Mouse (Mus musculus): ENCODE measurements around the gene Ush1c. TPM values are rescaled to one million over a fixed set of nuclear protein-coding genes. Genes with fewer than 3 reads are reported as not detected.

The Ush1c gene
- polyA plus RNA-seq, 1 experiment, result not detected

DNA sequence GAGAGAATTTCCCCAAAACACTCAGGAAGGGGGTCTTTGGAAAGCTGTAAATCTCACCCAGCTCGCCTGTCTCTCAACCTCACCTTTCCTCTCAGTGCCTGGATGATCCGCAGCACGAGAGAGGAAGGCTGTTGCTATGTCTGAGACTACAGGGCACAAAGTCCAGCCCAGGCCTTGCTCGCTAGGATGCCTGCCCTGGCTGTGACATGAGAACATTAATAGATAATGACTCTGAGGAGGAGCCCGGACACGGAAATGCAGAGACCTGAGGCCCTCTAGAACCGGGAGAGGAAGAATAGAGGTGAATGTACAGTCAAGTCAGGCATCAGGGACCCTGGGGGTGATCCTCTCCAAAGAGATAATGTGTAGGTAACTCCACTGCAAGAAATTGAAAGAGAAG, 1.1 kb downstream of the Ush1c start:
- Histone ChIP-seq H3K27me3 (ENCODE audit: control insufficient read depth, insufficient read depth, low read length) (no peaks in the 10 kb centered on the region), H3K27ac (ENCODE audit: insufficient read depth, low read length) (no peak overlapping the region), H3K36me3 (ENCODE audit: control insufficient read depth, insufficient read depth, low read length) (no peaks in the 10 kb centered on the region), H3K4me3 (ENCODE audit: extremely low read depth, insufficient read depth, insufficient read length) (no peak overlapping the region), H3K4me1 (ENCODE audit: control insufficient read depth, insufficient read depth, insufficient read length) (no peaks in the 10 kb centered on the region)
- TF ChIP-seq CTCF (IDR thresholded peaks at IDR 0.05; ENCODE audit: extremely low read depth, insufficient read depth, insufficient read length, insufficient replicate concordance) (no peak), POLR2A (IDR thresholded peaks at IDR 0.05; ENCODE audit: low read depth, low read length) (no peak)
- no peak for DNase-seq (ENCODE audit: low read depth in 1 of 2, low spot score in 2 of 2)
- 86% methylated on average over 7 of the region's 7 CpGs for WGBS

GRCm38 (mm10) chr7:46236363-46236762, 1.9 kb downstream of the Ush1c start:
- Histone ChIP-seq H3K4me1 (ENCODE audit: control insufficient read depth, insufficient read depth, insufficient read length) (no peaks in the 10 kb centered on the region), H3K4me3 (ENCODE audit: extremely low read depth, insufficient read depth, insufficient read length) (no peak overlapping the region), H3K36me3 (ENCODE audit: control insufficient read depth, insufficient read depth, low read length) (no peaks in the 10 kb centered on the region), H3K27ac (ENCODE audit: insufficient read depth, low read length) (no peak overlapping the region), H3K27me3 (ENCODE audit: control insufficient read depth, insufficient read depth, low read length) (no peaks in the 10 kb centered on the region)
- TF ChIP-seq CTCF (IDR thresholded peaks at IDR 0.05; ENCODE audit: extremely low read depth, insufficient read depth, insufficient read length, insufficient replicate concordance) (no peak), POLR2A (IDR thresholded peaks at IDR 0.05; ENCODE audit: low read depth, low read length) (no peak)
- no peak for DNase-seq (ENCODE audit: low read depth in 1 of 2, low spot score in 2 of 2)
- WGBS, result 87% methylated on average over 15 of the region's 15 CpGs

DNA sequence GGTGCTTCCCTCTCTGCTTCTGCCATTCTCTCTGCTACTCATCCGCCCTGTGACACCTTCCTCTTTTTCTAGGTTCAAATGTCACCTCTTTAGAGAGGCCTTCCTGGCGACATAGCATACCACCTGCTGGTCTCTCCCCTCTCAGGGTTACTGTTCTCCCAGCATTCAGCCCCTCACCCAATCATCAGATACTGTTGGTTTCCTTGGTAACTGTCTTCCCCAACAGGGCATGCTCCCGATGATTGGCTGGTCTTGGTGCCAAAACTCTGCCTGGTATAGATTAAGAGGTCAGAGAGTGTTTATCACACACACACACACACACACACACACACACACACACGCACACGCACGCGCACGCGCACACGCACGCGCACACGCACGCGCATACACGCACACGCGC, 2.4 kb downstream of the Ush1c start:
- Histone ChIP-seq H3K36me3 (ENCODE audit: control insufficient read depth, insufficient read depth, low read length) (no peaks in the 10 kb centered on the region), H3K4me3 (ENCODE audit: extremely low read depth, insufficient read depth, insufficient read length) (no peak overlapping the region), H3K27ac (ENCODE audit: insufficient read depth, low read length) (no peak overlapping the region), H3K27me3 (ENCODE audit: control insufficient read depth, insufficient read depth, low read length) (no peaks in the 10 kb centered on the region), H3K4me1 (ENCODE audit: control insufficient read depth, insufficient read depth, insufficient read length) (no peaks in the 10 kb centered on the region)
- 75% methylated on average over 18 of the region's 18 CpGs for WGBS
- TF ChIP-seq POLR2A (IDR thresholded peaks at IDR 0.05; ENCODE audit: low read depth, low read length), result no peak
- no peak for TF ChIP-seq CTCF (IDR thresholded peaks at IDR 0.05; ENCODE audit: extremely low read depth, insufficient read depth, insufficient read length, insufficient replicate concordance)
- DNase-seq (ENCODE audit: low read depth in 1 of 2, low spot score in 2 of 2), result no peak

DNA sequence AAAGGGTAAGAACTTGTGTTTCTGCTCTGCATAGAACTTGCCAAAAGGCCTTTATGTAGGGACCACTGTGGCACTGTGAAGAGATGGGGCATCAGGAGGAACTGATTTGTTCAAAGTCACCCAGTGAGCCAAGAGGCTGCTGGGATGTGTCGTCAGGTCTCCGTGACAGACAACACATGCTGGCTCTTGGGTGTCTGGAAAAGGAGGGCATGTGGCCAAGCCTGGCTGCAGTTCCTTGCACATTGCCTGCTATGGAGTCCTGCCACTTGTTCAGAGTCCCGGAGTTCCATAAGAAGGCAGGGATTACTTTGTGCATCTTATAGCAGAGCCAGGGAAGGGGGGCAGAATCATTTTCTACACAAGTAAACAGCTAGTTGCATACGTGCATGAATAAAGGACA, 11.4 kb downstream of the Ush1c start:
- H3K36me3 ChIP-seq (ENCODE audit: control insufficient read depth, insufficient read depth, low read length), result no peaks in the 10 kb centered on the region

GRCm38 (mm10) chr7:46226253-46226652, 12.1 kb downstream of the Ush1c start:
- no peak overlapping the region for H3K27ac ChIP-seq (ENCODE audit: insufficient read depth, low read length)
- TF ChIP-seq POLR2A (IDR thresholded peaks at IDR 0.05; ENCODE audit: low read depth, low read length) (no peak), CTCF (IDR thresholded peaks at IDR 0.05; ENCODE audit: extremely low read depth, insufficient read depth, insufficient read length, insufficient replicate concordance) (peak; percentile 75; the same call in 1 of the 2 replicates)
- H3K36me3 ChIP-seq (ENCODE audit: control insufficient read depth, insufficient read depth, low read length), result no peaks in the 10 kb centered on the region
- H3K4me1 ChIP-seq (ENCODE audit: control insufficient read depth, insufficient read depth, insufficient read length), result no peaks in the 10 kb centered on the region
- H3K4me3 ChIP-seq (ENCODE audit: extremely low read depth, insufficient read depth, insufficient read length), result no peak overlapping the region
- 25% methylated on average over 7 of the region's 7 CpGs for WGBS
- H3K27me3 ChIP-seq (ENCODE audit: control insufficient read depth, insufficient read depth, low read length), result no peaks in the 10 kb centered on the region
- DNase-seq (ENCODE audit: low read depth in 1 of 2, low spot score in 2 of 2), result peak in 1 of 2 experiments; percentile 29

More for the DNA sequence above, 11.4 kb downstream of the Ush1c start:
- 80% methylated on average over 4 of the region's 4 CpGs for whole genome bisulfite sequencing
- no peaks in the 10 kb centered on the region for H3K4me1 ChIP-seq (ENCODE audit: control insufficient read depth, insufficient read depth, insufficient read length)
- TF ChIP-seq POLR2A (IDR thresholded peaks at IDR 0.05; ENCODE audit: low read depth, low read length) (no peak), CTCF (IDR thresholded peaks at IDR 0.05; ENCODE audit: extremely low read depth, insufficient read depth, insufficient read length, insufficient replicate concordance) (no peak)
- H3K27ac ChIP-seq (ENCODE audit: insufficient read depth, low read length), result no peak overlapping the region
- DNase-seq (ENCODE audit: low read depth in 1 of 2, low spot score in 2 of 2), result no peak
- no peak overlapping the region for H3K4me3 ChIP-seq (ENCODE audit: extremely low read depth, insufficient read depth, insufficient read length)
- H3K27me3 ChIP-seq (ENCODE audit: control insufficient read depth, insufficient read depth, low read length), result no peaks in the 10 kb centered on the region

DNA sequence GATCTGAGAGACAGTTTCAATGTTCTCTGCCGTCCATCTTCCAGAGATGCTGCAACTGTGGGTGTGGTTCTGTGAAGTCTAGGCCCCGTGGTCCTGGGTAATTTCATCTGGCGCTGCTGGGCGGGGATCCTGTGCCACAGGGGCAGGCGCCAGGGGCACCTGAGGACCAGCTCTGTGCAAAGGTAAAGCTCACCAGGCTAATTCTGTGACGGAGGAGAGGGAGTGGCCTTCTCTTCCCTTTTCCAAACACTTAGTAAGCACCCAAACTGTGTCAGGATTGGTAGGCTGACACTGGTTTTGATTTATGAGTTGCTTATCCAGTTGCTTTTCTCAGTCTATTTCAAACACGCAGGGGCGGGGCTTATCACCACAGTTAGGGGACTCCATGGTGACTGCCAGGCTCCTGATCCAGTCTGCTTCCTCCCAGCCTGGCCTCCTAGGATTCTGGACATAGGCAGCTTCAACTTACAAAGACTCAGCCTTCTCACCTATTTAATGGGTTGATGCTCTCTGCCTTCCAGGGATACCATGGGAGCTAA, 17.6 kb downstream of the Ush1c start:
- Histone ChIP-seq H3K27me3 (ENCODE audit: control insufficient read depth, insufficient read depth, low read length) (no peaks in the 10 kb centered on the region), H3K27ac (ENCODE audit: insufficient read depth, low read length) (no peak overlapping the region), H3K4me3 (ENCODE audit: extremely low read depth, insufficient read depth, insufficient read length) (no peak overlapping the region), H3K36me3 (ENCODE audit: control insufficient read depth, insufficient read depth, low read length) (no peaks in the 10 kb centered on the region), H3K4me1 (ENCODE audit: control insufficient read depth, insufficient read depth, insufficient read length) (no peaks in the 10 kb centered on the region)
- no peak for DNase-seq (ENCODE audit: low read depth in 1 of 2, low spot score in 2 of 2)
- WGBS, result 67% methylated on average over 8 of the region's 8 CpGs
- TF ChIP-seq CTCF (IDR thresholded peaks at IDR 0.05; ENCODE audit: extremely low read depth, insufficient read depth, insufficient read length, insufficient replicate concordance) (no peak), POLR2A (IDR thresholded peaks at IDR 0.05; ENCODE audit: low read depth, low read length) (no peak)

DNA sequence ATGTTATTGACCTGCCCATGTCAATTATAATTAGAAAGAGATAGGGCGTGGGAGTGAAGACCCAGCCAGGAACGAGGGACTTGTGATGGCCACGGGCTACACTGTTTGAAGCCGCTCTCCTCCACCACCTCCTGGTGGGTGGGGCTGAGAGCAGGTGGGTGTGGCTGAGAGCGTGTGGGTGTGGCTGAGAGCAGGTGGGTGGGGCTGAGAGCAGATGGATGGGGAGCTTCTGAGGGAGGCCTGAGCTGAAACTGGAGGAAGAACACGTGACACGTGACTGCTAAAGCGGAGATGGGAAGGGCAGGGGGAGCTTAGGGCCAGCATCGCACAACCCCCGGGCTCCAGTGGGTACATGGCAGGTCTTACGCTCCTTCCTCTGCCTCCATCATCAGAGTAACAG, 19.9 kb downstream of the Ush1c start:
- Histone ChIP-seq H3K27me3 (ENCODE audit: control insufficient read depth, insufficient read depth, low read length) (no peaks in the 10 kb centered on the region), H3K36me3 (ENCODE audit: control insufficient read depth, insufficient read depth, low read length) (no peaks in the 10 kb centered on the region), H3K4me1 (ENCODE audit: control insufficient read depth, insufficient read depth, insufficient read length) (no peaks in the 10 kb centered on the region), H3K27ac (ENCODE audit: insufficient read depth, low read length) (no peak overlapping the region), H3K4me3 (ENCODE audit: extremely low read depth, insufficient read depth, insufficient read length) (no peak overlapping the region)
- TF ChIP-seq CTCF (IDR thresholded peaks at IDR 0.05; ENCODE audit: extremely low read depth, insufficient read depth, insufficient read length, insufficient replicate concordance) (no peak), POLR2A (IDR thresholded peaks at IDR 0.05; ENCODE audit: low read depth, low read length) (no peak)
- 18% methylated on average over 11 of the region's 11 CpGs for WGBS
- DNase-seq (ENCODE audit: low read depth in 1 of 2, low spot score in 2 of 2), result no peak
